Mouse (Mus musculus) testis, postnatal 14 days (tissue): ENCODE measurements at regions not wholly inside any gene's neighbourhood (a gene's known extent, or its start where the extent isn't known, plus 50 kb on each side); places are given as distances from the start of the nearest gene placed in this dataset.

Experiments used
- DNase-seq: peaks from one replicate; pipeline ENCODE4 v3.0.0; 2021; ENCODE audit warnings: low spot score

GRCm38 (mm10) chr8:92065554-92066239 lies 263.8 kb upstream of the Irx3 start:
- DNase-seq: no peak

GRCm38 (mm10) chr8:92064971-92065370 lies 263.1 kb upstream of the Irx3 start:
- DNase-seq: no peak

- DNase-seq: no peak
Observed at GRCm38 (mm10) chr8:92064175-92064821, 262.4 kb upstream of the Irx3 start.

- no peak for DNase-seq
Observed at GRCm38 (mm10) chr8:92063333-92063732, 261.5 kb upstream of the Irx3 start.

- DNase-seq: no peak
Observed at GRCm38 (mm10) chr8:92059471-92059870, 257.6 kb upstream of the Irx3 start.

- DNase-seq: peak; percentile 16
Observed at GRCm38 (mm10) chr8:92058953-92059352, 257.1 kb upstream of the Irx3 start.

GRCm38 (mm10) chr8:92057857-92058256 lies 256.0 kb upstream of the Irx3 start:
- DNase-seq: no peak

- no peak for DNase-seq
Observed at GRCm38 (mm10) chr8:92055590-92055989, 253.7 kb upstream of the Irx3 start.

- DNase-seq: no peak
Observed at GRCm38 (mm10) chr8:92044695-92045094, 242.8 kb upstream of the Irx3 start.

GRCm38 (mm10) chr8:92042951-92043350 lies 241.1 kb upstream of the Irx3 start:
- DNase-seq: no peak

- no peak for DNase-seq
Observed at GRCm38 (mm10) chr8:92029954-92030353, 228.1 kb upstream of the Irx3 start.

GRCm38 (mm10) chr8:92029516-92029915 lies 227.6 kb upstream of the Irx3 start:
- no peak for DNase-seq

GRCm38 (mm10) chr8:92028308-92028707 lies 226.4 kb upstream of the Irx3 start:
- no peak for DNase-seq

GRCm38 (mm10) chr8:92024133-92024532 lies 222.3 kb upstream of the Irx3 start:
- no peak for DNase-seq

GRCm38 (mm10) chr8:92021521-92021920 lies 219.7 kb upstream of the Irx3 start:
- no peak for DNase-seq

GRCm38 (mm10) chr8:92014704-92015103 lies 212.8 kb upstream of the Irx3 start:
- DNase-seq: no peak

- no peak for DNase-seq
Observed at GRCm38 (mm10) chr8:92013183-92013582, 211.3 kb upstream of the Irx3 start.

- DNase-seq: no peak
Observed at GRCm38 (mm10) chr8:92010412-92010811, 208.5 kb upstream of the Irx3 start.

- DNase-seq: no peak
Observed at GRCm38 (mm10) chr8:92008616-92009610, 207.0 kb upstream of the Irx3 start.

GRCm38 (mm10) chr8:92005091-92005490 lies 203.2 kb upstream of the Irx3 start:
- DNase-seq: no peak

- no peak for DNase-seq
Observed at GRCm38 (mm10) chr8:92004532-92004931, 202.7 kb upstream of the Irx3 start.

GRCm38 (mm10) chr8:92000368-92000767 lies 198.5 kb upstream of the Irx3 start:
- DNase-seq: no peak

- DNase-seq: no peak
Observed at GRCm38 (mm10) chr8:91999661-92000060, 197.8 kb upstream of the Irx3 start.
